Mouse (Mus musculus): Measurements from ENCODE around the gene Vamp8. TPM values are rescaled to one million over a fixed set of nuclear protein-coding genes. Genes with fewer than 3 reads are reported as not detected.
A peak's percentile ranks its signal among the peaks of the same experiment; 100 is the strongest.

Gene Vamp8
- polyA plus RNA-seq, 1 experiment from 2014 or later: 157 TPM

- WGBS: 88% methylated on average over 2 of the region's 2 CpGs
- no peak overlapping the region for H3K4me2 ChIP-seq (ENCODE audit: low read length)
- H3K9me3 ChIP-seq (ENCODE audit: control insufficient read depth, low read length): no peaks in the 10 kb centered on the region
- peaks cover 30% of the 10 kb centered on the region for H3K36me3 ChIP-seq (ENCODE audit: control insufficient read depth, insufficient read depth, low read length)
- H3K4me3 ChIP-seq (ENCODE audit: control insufficient read depth in 1 of 2, insufficient read depth in 1 of 2, low read depth in 1 of 2, low read length in 2 of 2): no peak overlapping the region
- no peak overlapping the region for H3K27ac ChIP-seq (replicated peaks in 1 of 2; ENCODE audit: control insufficient read depth in 1 of 2, insufficient read depth in 1 of 2, low read depth in 2 of 2, low read length in 2 of 2)
- peaks cover 4 to 40% of the 10 kb centered on the region in 2 experiments for H3K4me1 ChIP-seq (ENCODE audit: control insufficient read depth in 2 of 2, insufficient read depth in 2 of 2, low read length in 2 of 2)
- H3K9ac ChIP-seq (ENCODE audit: low read length): no peak overlapping the region
- no peaks in the 10 kb centered on the region for H3K27me3 ChIP-seq (ENCODE audit: control insufficient read depth, insufficient read depth, low read length)
- ATAC-seq (ENCODE audit: insufficient number of reproducible peaks, insufficient read depth, low FRiP score, low read depth): no peak
These were observed 40.3 kb downstream of the Vamp8 start for GRCm38 (mm10) chr6:72350214-72350613.

- WGBS: 76% methylated on average over 10 of the region's 10 CpGs
- ATAC-seq (ENCODE audit: insufficient number of reproducible peaks, insufficient read depth, low FRiP score, low read depth): no peak
- H3K4me1 ChIP-seq (ENCODE audit: control insufficient read depth in 2 of 2, insufficient read depth in 2 of 2, low read length in 2 of 2): peaks cover 2 to 45% of the 10 kb centered on the region in 2 experiments; a peak in 3 of 4 replicates
- no peak overlapping the region; a peak in 1 of 4 replicates for H3K4me3 ChIP-seq (ENCODE audit: control insufficient read depth in 1 of 2, insufficient read depth in 1 of 2, low read depth in 1 of 2, low read length in 2 of 2)
- peak overlapping the region in 1 of 2 experiments; percentile 83; a peak in 1 of 4 replicates for H3K27ac ChIP-seq (replicated peaks in 1 of 2; ENCODE audit: control insufficient read depth in 1 of 2, insufficient read depth in 1 of 2, low read depth in 2 of 2, low read length in 2 of 2)
- peak overlapping the region; percentile 73 for H3K4me2 ChIP-seq (ENCODE audit: low read length)
- H3K9me3 ChIP-seq (ENCODE audit: control insufficient read depth, low read length): no peaks in the 10 kb centered on the region
- no peaks in the 10 kb centered on the region for H3K27me3 ChIP-seq (ENCODE audit: control insufficient read depth, insufficient read depth, low read length)
- peak overlapping the region; percentile 42; the same call in 1 of the 2 replicates for H3K9ac ChIP-seq (ENCODE audit: low read length)
- peaks cover 30% of the 10 kb centered on the region for H3K36me3 ChIP-seq (ENCODE audit: control insufficient read depth, insufficient read depth, low read length)
These were observed 42.1 kb downstream of the Vamp8 start for GRCm38 (mm10) chr6:72348411-72348810.

GRCm38 (mm10) chr6:72347166-72347941, 43.1 kb downstream of the Vamp8 start, which contains the start of gene 0610030E20Rik:
Gene 0610030E20Rik (plus strand): TSS chr6:72347317.
- ATAC-seq (ENCODE audit: insufficient number of reproducible peaks, insufficient read depth, low FRiP score, low read depth): peak; percentile 69
- peak within 1 kb of the TSS; percentile 70 to 98 for H3K4me3 ChIP-seq (ENCODE audit: control insufficient read depth in 1 of 2, insufficient read depth in 1 of 2, low read depth in 1 of 2, low read length in 2 of 2)
- peak within 1 kb of the TSS; percentile 83 to 85 for H3K27ac ChIP-seq (replicated peaks in 1 of 2; ENCODE audit: control insufficient read depth in 1 of 2, insufficient read depth in 1 of 2, low read depth in 2 of 2, low read length in 2 of 2)
- H3K4me1 ChIP-seq (ENCODE audit: control insufficient read depth in 2 of 2, insufficient read depth in 2 of 2, low read length in 2 of 2): peaks cover under 1 to 38% of the 10 kb centered on the region in 2 experiments; a peak in 3 of 4 replicates
- H3K9ac ChIP-seq (ENCODE audit: low read length): peak within 1 kb of the TSS; percentile 84
- H3K4me2 ChIP-seq (ENCODE audit: low read length): peak within 1 kb of the TSS; percentile 73
- peaks cover 35% of the 10 kb centered on the region for H3K36me3 ChIP-seq (ENCODE audit: control insufficient read depth, insufficient read depth, low read length)
- H3K27me3 ChIP-seq (ENCODE audit: control insufficient read depth, insufficient read depth, low read length): no peaks in the 10 kb centered on the region
- under 1% methylated on average over 64 of the region's 72 CpGs for WGBS
- no peaks in the 10 kb centered on the region for H3K9me3 ChIP-seq (ENCODE audit: control insufficient read depth, low read length)

GRCm38 (mm10) chr6:72346261-72346660, 44.2 kb downstream of the Vamp8 start:
- Histone ChIP-seq H3K4me3 (ENCODE audit: control insufficient read depth in 1 of 2, insufficient read depth in 1 of 2, low read depth in 1 of 2, low read length in 2 of 2) (peak overlapping the region in 1 of 2 experiments; percentile 70; a peak in 1 of 4 replicates), H3K9ac (ENCODE audit: low read length) (no peak overlapping the region), H3K27ac (replicated peaks in 1 of 2; ENCODE audit: control insufficient read depth in 1 of 2, insufficient read depth in 1 of 2, low read depth in 2 of 2, low read length in 2 of 2) (no peak overlapping the region), H3K4me1 (ENCODE audit: control insufficient read depth in 2 of 2, insufficient read depth in 2 of 2, low read length in 2 of 2) (peaks cover 0 to 30% of the 10 kb centered on the region in 2 experiments; a peak in 2 of 4 replicates), H3K36me3 (ENCODE audit: control insufficient read depth, insufficient read depth, low read length) (peaks cover 40% of the 10 kb centered on the region), H3K27me3 (ENCODE audit: control insufficient read depth, insufficient read depth, low read length) (no peaks in the 10 kb centered on the region), H3K9me3 (ENCODE audit: control insufficient read depth, low read length) (no peaks in the 10 kb centered on the region), H3K4me2 (ENCODE audit: low read length) (no peak overlapping the region)
- ATAC-seq (ENCODE audit: insufficient number of reproducible peaks, insufficient read depth, low FRiP score, low read depth): no peak
- 81% methylated on average over 4 of the region's 4 CpGs for WGBS

DNA sequence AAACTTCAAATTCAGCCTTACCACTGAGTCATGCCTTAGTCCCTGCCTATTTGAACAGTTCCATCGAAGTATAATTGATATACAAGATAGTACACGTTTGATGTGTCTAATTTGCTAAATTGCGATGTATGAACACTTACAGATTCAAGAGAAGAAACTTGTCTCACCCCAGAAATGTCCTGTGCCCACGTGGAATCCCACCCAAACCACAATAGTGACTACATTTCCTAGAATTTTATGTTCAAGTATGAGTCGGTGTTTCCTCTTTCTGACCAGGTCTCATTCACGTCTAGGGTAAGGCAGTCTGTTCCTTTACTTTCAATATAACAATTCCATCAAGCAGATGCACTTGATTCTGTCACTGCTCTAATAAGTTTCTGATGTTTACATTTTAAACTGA, 44.9 kb downstream of the Vamp8 start:
- WGBS: 49% methylated on average over 6 of the region's 6 CpGs
- H3K9me3 ChIP-seq (ENCODE audit: control insufficient read depth, low read length): no peaks in the 10 kb centered on the region
- H3K4me3 ChIP-seq (ENCODE audit: control insufficient read depth in 1 of 2, insufficient read depth in 1 of 2, low read depth in 1 of 2, low read length in 2 of 2): peak overlapping the region in 1 of 2 experiments; percentile 87; a peak in 2 of 4 replicates
- H3K27ac ChIP-seq (replicated peaks in 1 of 2; ENCODE audit: control insufficient read depth in 1 of 2, insufficient read depth in 1 of 2, low read depth in 2 of 2, low read length in 2 of 2): peak overlapping the region in 1 of 2 experiments; percentile 75; a peak in 2 of 4 replicates
- no peaks in the 10 kb centered on the region for H3K27me3 ChIP-seq (ENCODE audit: control insufficient read depth, insufficient read depth, low read length)
- H3K36me3 ChIP-seq (ENCODE audit: control insufficient read depth, insufficient read depth, low read length): peaks cover 34% of the 10 kb centered on the region
- H3K4me1 ChIP-seq (ENCODE audit: control insufficient read depth in 2 of 2, insufficient read depth in 2 of 2, low read length in 2 of 2): peaks cover 0 to 28% of the 10 kb centered on the region in 2 experiments; a peak in 2 of 4 replicates
- peak overlapping the region; percentile 92 for H3K4me2 ChIP-seq (ENCODE audit: low read length)
- peak overlapping the region; percentile 94; the same call in 1 of the 2 replicates for H3K9ac ChIP-seq (ENCODE audit: low read length)
- no peak for ATAC-seq (ENCODE audit: insufficient number of reproducible peaks, insufficient read depth, low FRiP score, low read depth)

DNA sequence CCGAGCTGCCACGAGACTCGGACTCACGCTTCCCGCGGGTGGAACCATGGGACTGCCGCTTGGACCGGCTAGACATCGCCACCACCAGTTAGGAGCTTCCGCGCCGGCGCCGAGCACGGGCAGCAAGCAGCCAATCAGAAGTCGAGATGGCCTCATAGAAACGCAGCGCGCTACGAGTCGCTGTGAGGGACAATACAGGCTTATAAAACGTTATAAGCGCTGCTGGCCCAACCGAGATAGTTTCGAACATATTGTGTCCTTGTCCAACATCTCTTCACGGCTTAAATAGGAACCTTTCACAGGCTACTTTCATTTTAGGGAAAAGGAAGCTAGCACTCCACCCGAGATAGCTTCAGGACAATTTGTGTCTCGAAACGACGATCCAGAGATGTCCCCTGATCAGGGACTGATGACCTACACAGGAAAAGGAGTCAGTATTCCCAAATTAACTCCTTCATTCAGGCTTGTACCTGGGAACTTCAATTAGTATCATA, 45.4 kb downstream of the Vamp8 start, which contains the start of gene Usp39:
TSS of gene Usp39 (minus strand) at position 111 of the 494 bp plus-strand sequence.
- Histone ChIP-seq H3K4me1 (ENCODE audit: control insufficient read depth in 2 of 2, insufficient read depth in 2 of 2, low read length in 2 of 2) (peaks cover 0 to 28% of the 10 kb centered on the region in 2 experiments; a peak in 2 of 4 replicates), H3K9ac (ENCODE audit: low read length) (peak within 1 kb of the TSS; percentile 94), H3K4me3 (ENCODE audit: control insufficient read depth in 1 of 2, insufficient read depth in 1 of 2, low read depth in 1 of 2, low read length in 2 of 2) (peak within 1 kb of the TSS; percentile 87 to 95), H3K36me3 (ENCODE audit: control insufficient read depth, insufficient read depth, low read length) (peaks cover 29% of the 10 kb centered on the region), H3K9me3 (ENCODE audit: control insufficient read depth, low read length) (no peaks in the 10 kb centered on the region), H3K27me3 (ENCODE audit: control insufficient read depth, insufficient read depth, low read length) (no peaks in the 10 kb centered on the region), H3K4me2 (ENCODE audit: low read length) (peak within 1 kb of the TSS; percentile 92), H3K27ac (replicated peaks in 1 of 2; ENCODE audit: control insufficient read depth in 1 of 2, insufficient read depth in 1 of 2, low read depth in 2 of 2, low read length in 2 of 2) (peak within 1 kb of the TSS; percentile 75 to 79; a peak in 3 of 4 replicates)
- WGBS: under 1% methylated on average over 30 of the region's 30 CpGs
- peak; percentile 76 for ATAC-seq (ENCODE audit: insufficient number of reproducible peaks, insufficient read depth, low FRiP score, low read depth)

DNA sequence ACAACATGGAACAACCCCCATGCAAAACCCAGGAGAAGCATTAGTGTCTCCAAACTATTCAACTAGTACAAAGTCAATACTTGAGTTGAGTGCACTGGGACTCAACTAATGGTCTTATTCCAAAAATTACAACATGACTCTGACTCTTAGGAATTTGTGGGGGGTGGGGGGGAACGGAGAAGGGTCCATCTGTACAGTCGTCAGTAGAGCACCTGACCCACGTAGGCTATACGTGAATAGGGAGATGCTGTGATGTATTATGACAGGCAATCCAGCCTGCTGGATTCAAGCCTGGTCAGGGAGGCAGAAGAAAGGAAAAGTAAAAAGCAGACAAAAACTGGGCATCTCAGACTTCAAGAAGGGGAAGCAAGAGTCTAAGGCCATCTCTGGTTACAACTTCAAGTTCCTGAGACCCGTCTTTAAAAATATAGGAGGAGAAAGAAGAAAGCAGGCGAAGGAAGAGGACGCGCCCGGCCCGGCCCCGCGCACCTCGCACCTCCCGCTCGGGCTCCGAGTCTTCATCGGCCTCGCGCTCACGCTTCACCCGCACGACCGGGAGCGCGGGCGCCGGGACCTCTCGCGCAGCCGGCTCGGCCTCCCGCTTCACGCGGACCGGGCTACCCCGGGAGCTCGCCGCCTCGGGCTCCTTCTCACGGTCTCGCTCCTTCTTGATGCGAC, 46.0 kb downstream of the Vamp8 start:
- H3K4me3 ChIP-seq (ENCODE audit: control insufficient read depth in 1 of 2, insufficient read depth in 1 of 2, low read depth in 1 of 2, low read length in 2 of 2): peak overlapping the region; percentile 87 to 95
- peak overlapping the region; percentile 94 for H3K9ac ChIP-seq (ENCODE audit: low read length)
- H3K36me3 ChIP-seq (ENCODE audit: control insufficient read depth, insufficient read depth, low read length): peaks cover 27% of the 10 kb centered on the region
- WGBS: 0% methylated on average over 41 of the region's 42 CpGs
- ATAC-seq (ENCODE audit: insufficient number of reproducible peaks, insufficient read depth, low FRiP score, low read depth): no peak
- no peaks in the 10 kb centered on the region for H3K27me3 ChIP-seq (ENCODE audit: control insufficient read depth, insufficient read depth, low read length)
- H3K4me1 ChIP-seq (ENCODE audit: control insufficient read depth in 2 of 2, insufficient read depth in 2 of 2, low read length in 2 of 2): peaks cover 0 to 28% of the 10 kb centered on the region in 2 experiments; a peak in 2 of 4 replicates
- H3K9me3 ChIP-seq (ENCODE audit: control insufficient read depth, low read length): no peaks in the 10 kb centered on the region
- peak overlapping the region; percentile 28 to 75; a peak in 3 of 4 replicates for H3K27ac ChIP-seq (replicated peaks in 1 of 2; ENCODE audit: control insufficient read depth in 1 of 2, insufficient read depth in 1 of 2, low read depth in 2 of 2, low read length in 2 of 2)
- peak overlapping the region; percentile 92 for H3K4me2 ChIP-seq (ENCODE audit: low read length)
